Mouse (Mus musculus) right cerebral cortex, postnatal 4 days (tissue): Measurements from ENCODE around the gene A830018L16Rik.
"Not testable (repeated sequence)": the region's sequence is repeated elsewhere in the genome, so short reads cannot be mapped to it uniquely, and the experiment has no call there.

Experiments used
- DNase-seq: peaks from one replicate; pipeline ENCODE4 v3.0.0-alpha.2; 2022

The A830018L16Rik gene

DNA sequence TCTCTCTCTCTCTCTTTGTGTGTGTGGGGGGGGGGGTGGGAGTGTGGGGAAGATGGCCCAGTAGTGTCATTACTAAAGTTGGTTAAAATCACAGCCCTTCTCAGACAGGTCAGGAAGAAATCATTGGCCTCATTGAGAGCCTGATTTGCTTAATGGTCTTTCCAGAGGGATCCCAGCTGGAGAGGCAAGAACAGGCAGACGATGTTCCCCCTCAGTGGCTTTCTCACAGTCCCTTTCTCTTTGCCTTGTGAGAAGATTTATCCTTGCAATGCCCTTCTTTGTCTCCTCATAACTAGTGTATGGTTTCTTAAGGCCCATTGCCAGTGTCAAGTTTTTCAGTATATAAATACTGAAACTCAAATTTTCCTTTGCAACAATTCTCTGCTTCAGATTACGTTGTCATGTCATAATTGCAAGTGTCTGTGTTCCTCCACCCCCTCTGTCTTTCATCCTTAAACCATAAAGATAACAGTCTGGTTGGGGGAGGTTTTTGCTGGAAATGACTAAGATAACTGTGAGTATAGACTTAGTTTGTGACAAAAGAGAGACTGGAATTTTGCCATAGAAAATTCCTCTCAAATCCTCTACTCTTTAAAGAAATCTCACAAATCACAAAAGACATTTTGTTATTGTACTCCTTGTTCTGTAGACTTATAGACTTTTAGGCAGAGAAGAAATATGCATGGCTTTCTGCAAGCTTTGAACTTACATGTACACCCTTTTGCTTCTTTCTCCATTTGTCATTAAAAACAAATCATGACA, 595.1 kb downstream of the A830018L16Rik start:
- no peak for DNase-seq

DNA sequence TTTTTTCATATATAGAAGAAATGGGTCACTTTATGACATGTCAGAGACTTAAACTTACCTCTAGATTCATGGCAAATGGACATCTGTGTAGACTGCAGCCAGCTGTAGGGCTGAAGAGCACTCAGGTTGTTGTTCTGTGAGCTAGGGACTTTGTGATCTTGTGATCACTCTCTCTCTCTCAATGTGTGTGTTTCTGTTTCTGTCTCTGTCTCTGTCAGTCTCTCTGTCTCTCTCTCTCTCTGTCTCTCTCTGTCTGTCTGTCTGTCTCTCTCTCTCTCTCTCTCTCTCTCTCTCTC, 595.6 kb downstream of the A830018L16Rik start:
- DNase-seq = no peak

DNA sequence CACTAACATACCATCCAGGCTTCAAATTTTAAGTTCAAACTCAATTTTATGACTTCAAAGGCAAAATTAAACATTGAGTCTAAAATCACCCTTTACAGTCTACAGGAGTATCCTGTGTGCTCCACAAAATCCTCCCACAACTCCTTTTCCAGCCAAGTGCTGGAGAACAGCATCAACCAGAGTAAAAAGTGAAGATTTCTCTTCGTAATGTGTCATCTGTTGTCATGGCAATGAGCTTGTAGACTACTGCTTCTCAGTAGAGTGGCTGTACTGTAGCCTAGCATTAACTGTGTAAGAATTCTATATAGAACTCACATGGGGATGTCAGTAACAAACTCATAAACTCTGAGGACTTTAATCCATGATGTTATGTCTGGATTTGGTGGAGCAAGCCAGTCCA, 596.7 kb downstream of the A830018L16Rik start:
- no peak for DNase-seq

DNA sequence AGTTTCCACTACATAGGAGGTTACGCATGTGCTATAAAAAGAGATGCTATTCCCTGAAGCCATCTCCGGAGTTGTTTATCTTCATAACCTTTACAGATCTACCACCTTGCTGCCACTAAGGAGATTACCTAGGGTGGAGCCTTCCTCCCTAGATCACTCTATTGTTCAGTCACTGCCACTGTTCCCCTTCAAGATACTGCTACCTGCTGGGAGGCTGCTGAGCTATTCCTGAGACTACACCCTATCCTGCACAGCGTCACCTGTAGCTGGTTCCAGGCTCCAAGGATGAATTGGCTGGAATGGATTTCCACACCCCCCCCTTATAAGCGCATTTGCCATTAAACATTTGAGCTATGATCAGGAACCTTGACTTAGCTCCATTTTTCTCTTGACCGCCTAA, 606.7 kb downstream of the A830018L16Rik start:
- not testable (repeated sequence) for DNase-seq
